Mouse (Mus musculus) lung, embryonic 14.5 days (tissue): ENCODE results near the gene Gpd1. TPM values are rescaled to one million over a fixed set of nuclear protein-coding genes. Genes with fewer than 3 reads are reported as not detected.
"Not testable (repeated sequence)": the region's sequence is repeated elsewhere in the genome, so short reads cannot be mapped to it uniquely, and the experiment has no call there.

Source experiments
- ATAC-seq: fragments of 200-750 bp; cut with Nextera tagmentation; 2 replicates; pipeline ENCODE4 v1.8.0; 2017; ENCODE audit warnings: mild to moderate bottlenecking, moderate TSS enrichment, moderate library complexity; ENCODE audit not compliant: insufficient read depth
- DNase-seq: peaks from one replicate; pipeline ENCODE4 v3.0.0-alpha.2; 2015
- H3K27ac ChIP-seq: fragments of 300-500 bp; sonication (generic); 2 replicates; pipeline ENCODE4 v1.5.1; 2014; ENCODE audit warnings: low read depth, mild to moderate bottlenecking, moderate library complexity
- H3K27me3 ChIP-seq: fragments of 300-500 bp; sonication (generic); 2 replicates; pipeline ENCODE4 v1.6.1; 2014; ENCODE audit warnings: low read length, control low read depth; ENCODE audit not compliant: insufficient read depth
- H3K36me3 ChIP-seq: fragments of 300-500 bp; sonication (generic); 2 replicates; pipeline ENCODE4 v1.6.1; 2014; ENCODE audit warnings: control low read depth; ENCODE audit not compliant: insufficient read depth
- H3K4me1 ChIP-seq: fragments of 300-500 bp; sonication (generic); 2 replicates; pipeline ENCODE4 v1.6.1; 2014; ENCODE audit warnings: antibody characterized with exemption, control low read depth; ENCODE audit not compliant: insufficient read depth
- H3K4me2 ChIP-seq: fragments of 300-500 bp; sonication (generic); 2 replicates; pipeline ENCODE4 v1.6.1; 2014; ENCODE audit warnings: mild to moderate bottlenecking
- H3K4me3 ChIP-seq: fragments of 300-500 bp; sonication (generic); 2 replicates; pipeline ENCODE4 v1.5.1; 2014; ENCODE audit warnings: low read depth, low read length
- H3K9ac ChIP-seq: fragments of 300-500 bp; sonication (generic); 2 replicates; pipeline ENCODE4 v1.6.1; 2014
- H3K9me3 ChIP-seq: fragments of 300-500 bp; sonication (generic); 2 replicates; pipeline ENCODE4 v1.6.1; 2016; ENCODE audit warnings: low read depth, low read length, control low read depth
- CTCF ChIP-seq: IDR thresholded peaks from 2 replicates; pipeline ENCODE4 v1.5.1; 2016; ENCODE audit warnings: antibody characterized with exemption, low read depth
- WGBS: fragments of 180-500 bp; shearing (Covaris S2); extraction: QIAGEN DNeasy Blood & Tissue Kit; methylation state at CpG from one replicate; pipeline ENCODE4 v1.1.7; 2014; 5-methylcytosine and 5-hydroxymethylcytosine counted together
- polyA plus RNA-seq: library from polyadenylated mRNA; unstranded; fragments of >200 nt; fragmentation: Nextera tagmentation; extraction: Ambion mirVana; gene quantifications from 2 replicates; pipeline ENCODE4 v1.2.1, GENCODE M21; 2014

Gene Gpd1
- polyA plus RNA-seq, 1 experiment from 2014 or later = 0.58 TPM

- Histone ChIP-seq H3K4me1 (peaks cover 2% of the 10 kb centered on the region; the same call in 1 of the 2 replicates), H3K9ac (no peak overlapping the region), H3K27me3 (no peaks in the 10 kb centered on the region), H3K4me3 (no peak overlapping the region), H3K4me2 (no peak overlapping the region), H3K27ac (no peak overlapping the region), H3K9me3 (no peaks in the 10 kb centered on the region), H3K36me3 (no peaks in the 10 kb centered on the region)
- DNase-seq (peak; percentile 88), ATAC-seq (peak; percentile 79)
- peak; percentile 92 for TF ChIP-seq CTCF
- 3% methylated on average over 4 of the region's 4 CpGs for WGBS
These were observed 28.6 kb upstream of the Gpd1 start for GRCm38 (mm10) chr15:99688712-99689111.

GRCm38 (mm10) chr15:99690924-99691323 is 26.4 kb upstream of the Gpd1 start:
- no peak for ATAC-seq
- no peaks in the 10 kb centered on the region for H3K27me3 ChIP-seq

GRCm38 (mm10) chr15:99691976-99692375 is 25.3 kb upstream of the Gpd1 start:
- TF ChIP-seq CTCF = no peak
- Histone ChIP-seq H3K4me1 (peaks cover 2% of the 10 kb centered on the region; the same call in 1 of the 2 replicates), H3K27me3 (no peaks in the 10 kb centered on the region), H3K4me3 (no peak overlapping the region), H3K36me3 (no peaks in the 10 kb centered on the region), H3K9ac (no peak overlapping the region), H3K4me2 (no peak overlapping the region), H3K27ac (no peak overlapping the region), H3K9me3 (no peaks in the 10 kb centered on the region)
- DNase-seq = no peak
- no peak for ATAC-seq
- 33% methylated on average over 9 of the region's 9 CpGs for WGBS

More at GRCm38 (mm10) chr15:99690924-99691323, 26.4 kb upstream of the Gpd1 start:
- H3K4me1 ChIP-seq = peaks cover 2% of the 10 kb centered on the region; the same call in 1 of the 2 replicates
- WGBS = 13% methylated on average over 4 of the region's 4 CpGs
- TF ChIP-seq CTCF = no peak
- no peak overlapping the region for H3K4me3 ChIP-seq
- no peaks in the 10 kb centered on the region for H3K36me3 ChIP-seq
- H3K27ac ChIP-seq = no peak overlapping the region
- no peak overlapping the region for H3K9ac ChIP-seq
- no peaks in the 10 kb centered on the region for H3K9me3 ChIP-seq
- no peak overlapping the region for H3K4me2 ChIP-seq
- DNase-seq = no peak

GRCm38 (mm10) chr15:99697309-99697708 is 20.0 kb upstream of the Gpd1 start:
- DNase-seq = peak; percentile 27
- Histone ChIP-seq H3K36me3 (no peaks in the 10 kb centered on the region), H3K4me3 (no peak overlapping the region)

GRCm38 (mm10) chr15:99698533-99699085 is 18.7 kb upstream of the Gpd1 start:
- no peaks in the 10 kb centered on the region for H3K27me3 ChIP-seq
- H3K4me3 ChIP-seq = no peak overlapping the region
- H3K9ac ChIP-seq = no peak overlapping the region
- H3K36me3 ChIP-seq = peaks cover 4% of the 10 kb centered on the region
- H3K27ac ChIP-seq = no peak overlapping the region
- H3K9me3 ChIP-seq = no peaks in the 10 kb centered on the region
- H3K4me2 ChIP-seq = no peak overlapping the region
- ATAC-seq = no peak
- WGBS = 29% methylated on average over 20 of the region's 20 CpGs
- H3K4me1 ChIP-seq = peaks cover 4% of the 10 kb centered on the region; the same call in 1 of the 2 replicates
- DNase-seq = no peak
- TF ChIP-seq CTCF = no peak

More at GRCm38 (mm10) chr15:99697309-99697708, 20.0 kb upstream of the Gpd1 start:
- Histone ChIP-seq H3K4me2 (no peak overlapping the region), H3K27me3 (no peaks in the 10 kb centered on the region), H3K9ac (no peak overlapping the region), H3K27ac (no peak overlapping the region), H3K4me1 (no peaks in the 10 kb centered on the region), H3K9me3 (no peaks in the 10 kb centered on the region)
- no peak for ATAC-seq
- WGBS = 10% methylated on average over 2 of the region's 2 CpGs
- TF ChIP-seq CTCF = no peak

GRCm38 (mm10) chr15:99699715-99700114 is 17.6 kb upstream of the Gpd1 start:
- Histone ChIP-seq H3K9ac (no peak overlapping the region), H3K9me3 (no peaks in the 10 kb centered on the region), H3K4me3 (no peak overlapping the region), H3K27ac (no peak overlapping the region), H3K4me2 (no peak overlapping the region), H3K4me1 (peaks cover 4% of the 10 kb centered on the region; the same call in 1 of the 2 replicates), H3K36me3 (peaks cover 15% of the 10 kb centered on the region), H3K27me3 (no peaks in the 10 kb centered on the region)
- no peak for TF ChIP-seq CTCF
- no peak for DNase-seq
- ATAC-seq = no peak
- 80% methylated on average over 10 of the region's 10 CpGs for WGBS

- WGBS = 83% methylated on average over 18 of the region's 18 CpGs
- Histone ChIP-seq H3K9ac (no peak overlapping the region), H3K27me3 (no peaks in the 10 kb centered on the region), H3K27ac (no peak overlapping the region), H3K4me2 (no peak overlapping the region), H3K36me3 (peaks cover 20% of the 10 kb centered on the region), H3K4me3 (no peak overlapping the region), H3K4me1 (peaks cover 4% of the 10 kb centered on the region; the same call in 1 of the 2 replicates), H3K9me3 (no peaks in the 10 kb centered on the region)
- DNase-seq = no peak
- ATAC-seq = no peak
- no peak for TF ChIP-seq CTCF
These were observed 16.9 kb upstream of the Gpd1 start for GRCm38 (mm10) chr15:99700219-99701106.

GRCm38 (mm10) chr15:99701640-99701998 is 15.7 kb upstream of the Gpd1 start:
- Histone ChIP-seq H3K4me2 (peak overlapping the region; percentile 71), H3K36me3 (peaks cover 29% of the 10 kb centered on the region), H3K9ac (peak overlapping the region; percentile 94), H3K4me3 (peak overlapping the region; percentile 83)
- DNase-seq, H3K4me1 ChIP-seq, H3K9me3 ChIP-seq, H3K27me3 ChIP-seq, H3K27ac ChIP-seq: not testable (repeated sequence)
- peak; percentile 0; the same call in 1 of the 2 replicates for ATAC-seq
- WGBS = 38% methylated on average over 16 of the region's 16 CpGs
